Mouse (Mus musculus): Measurements from ENCODE around the gene Sh3rf3. TPM values are rescaled to one million over a fixed set of nuclear protein-coding genes. Genes with fewer than 3 reads are reported as not detected.

The Sh3rf3 gene
- polyA plus RNA-seq, 1 experiment from 2014 or later, result 0.84 TPM

GRCm38 (mm10) chr10:59152544-59153081 lies 339.5 kb downstream of the Sh3rf3 start:
- WGBS, result 43% methylated on average over 5 of the region's 5 CpGs
- Histone ChIP-seq H3K9me3 (ENCODE audit: control insufficient read depth, low read length) (no peaks in the 10 kb centered on the region), H3K27ac (ENCODE audit: low read depth) (no peak overlapping the region), H3K9ac (ENCODE audit: low read length) (no peak overlapping the region), H3K27me3 (replicated peaks; ENCODE audit: control insufficient read depth, insufficient read depth, low read length) (no peaks in the 10 kb centered on the region), H3K4me1 (replicated peaks; ENCODE audit: control insufficient read depth, insufficient read depth, low read length) (no peaks in the 10 kb centered on the region), H3K36me3 (ENCODE audit: control insufficient read depth, insufficient read depth, low read length) (no peaks in the 10 kb centered on the region), H3K4me2 (ENCODE audit: low read length) (no peak overlapping the region), H3K4me3 (ENCODE audit: low read depth, low read length) (no peak overlapping the region)
- ATAC-seq (replicated peaks; ENCODE audit: low FRiP score, low TSS enrichment, low read depth) (no peak), DNase-seq (ENCODE audit: low spot score) (no peak)

GRCm38 (mm10) chr10:59158627-59159026 lies 345.5 kb downstream of the Sh3rf3 start:
- ATAC-seq (replicated peaks; ENCODE audit: low FRiP score, low TSS enrichment, low read depth), result no peak
- no peaks in the 10 kb centered on the region for H3K36me3 ChIP-seq (ENCODE audit: control insufficient read depth, insufficient read depth, low read length)

GRCm38 (mm10) chr10:59162185-59162897 lies 349.2 kb downstream of the Sh3rf3 start:
- H3K4me3 ChIP-seq (ENCODE audit: low read depth, low read length), result no peak overlapping the region
- ATAC-seq (replicated peaks; ENCODE audit: low FRiP score, low TSS enrichment, low read depth) (no peak), DNase-seq (ENCODE audit: low spot score) (no peak)
- no peaks in the 10 kb centered on the region for H3K9me3 ChIP-seq (ENCODE audit: control insufficient read depth, low read length)
- H3K4me1 ChIP-seq (replicated peaks; ENCODE audit: control insufficient read depth, insufficient read depth, low read length), result no peaks in the 10 kb centered on the region
- no peak overlapping the region for H3K4me2 ChIP-seq (ENCODE audit: low read length)
- WGBS, result 58% methylated on average over 4 of the region's 4 CpGs
- peaks cover 13% of the 10 kb centered on the region for H3K36me3 ChIP-seq (ENCODE audit: control insufficient read depth, insufficient read depth, low read length)
- no peaks in the 10 kb centered on the region for H3K27me3 ChIP-seq (replicated peaks; ENCODE audit: control insufficient read depth, insufficient read depth, low read length)
- no peak overlapping the region for H3K27ac ChIP-seq (ENCODE audit: low read depth)
- no peak overlapping the region for H3K9ac ChIP-seq (ENCODE audit: low read length)

More at GRCm38 (mm10) chr10:59158627-59159026, 345.5 kb downstream of the Sh3rf3 start:
- Histone ChIP-seq H3K4me3 (ENCODE audit: low read depth, low read length) (no peak overlapping the region), H3K9ac (ENCODE audit: low read length) (no peak overlapping the region), H3K9me3 (ENCODE audit: control insufficient read depth, low read length) (no peaks in the 10 kb centered on the region), H3K27ac (ENCODE audit: low read depth) (no peak overlapping the region), H3K27me3 (replicated peaks; ENCODE audit: control insufficient read depth, insufficient read depth, low read length) (no peaks in the 10 kb centered on the region), H3K4me2 (ENCODE audit: low read length) (no peak overlapping the region), H3K4me1 (replicated peaks; ENCODE audit: control insufficient read depth, insufficient read depth, low read length) (no peaks in the 10 kb centered on the region)
- no peak for DNase-seq (ENCODE audit: low spot score)
- 86% methylated on average over 3 of the region's 3 CpGs for WGBS

- DNase-seq (ENCODE audit: low spot score) (peak; percentile 65), ATAC-seq (replicated peaks; ENCODE audit: low FRiP score, low TSS enrichment, low read depth) (no peak)
- 68% methylated on average over 14 of the region's 14 CpGs for WGBS
- Histone ChIP-seq H3K27ac (ENCODE audit: low read depth) (no peak overlapping the region), H3K4me1 (replicated peaks; ENCODE audit: control insufficient read depth, insufficient read depth, low read length) (no peaks in the 10 kb centered on the region), H3K27me3 (replicated peaks; ENCODE audit: control insufficient read depth, insufficient read depth, low read length) (no peaks in the 10 kb centered on the region), H3K36me3 (ENCODE audit: control insufficient read depth, insufficient read depth, low read length) (peaks cover 28% of the 10 kb centered on the region), H3K4me2 (ENCODE audit: low read length) (no peak overlapping the region), H3K9me3 (ENCODE audit: control insufficient read depth, low read length) (no peaks in the 10 kb centered on the region), H3K9ac (ENCODE audit: low read length) (no peak overlapping the region), H3K4me3 (ENCODE audit: low read depth, low read length) (no peak overlapping the region)
These were observed 353.2 kb downstream of the Sh3rf3 start for GRCm38 (mm10) chr10:59166104-59166944.

- WGBS, result 81% methylated on average over 3 of the region's 3 CpGs
- H3K36me3 ChIP-seq (ENCODE audit: control insufficient read depth, insufficient read depth, low read length), result peaks cover 31% of the 10 kb centered on the region; the same call in 1 of the 2 replicates
- H3K27ac ChIP-seq (ENCODE audit: low read depth), result no peak overlapping the region
- H3K9ac ChIP-seq (ENCODE audit: low read length), result no peak overlapping the region
- H3K4me1 ChIP-seq (replicated peaks; ENCODE audit: control insufficient read depth, insufficient read depth, low read length), result no peaks in the 10 kb centered on the region
- H3K9me3 ChIP-seq (ENCODE audit: control insufficient read depth, low read length), result no peaks in the 10 kb centered on the region
- H3K4me3 ChIP-seq (ENCODE audit: low read depth, low read length), result no peak overlapping the region
- ATAC-seq (replicated peaks; ENCODE audit: low FRiP score, low TSS enrichment, low read depth) (no peak), DNase-seq (ENCODE audit: low spot score) (no peak)
- H3K4me2 ChIP-seq (ENCODE audit: low read length), result no peak overlapping the region
- no peaks in the 10 kb centered on the region for H3K27me3 ChIP-seq (replicated peaks; ENCODE audit: control insufficient read depth, insufficient read depth, low read length)
These were observed 357.9 kb downstream of the Sh3rf3 start for GRCm38 (mm10) chr10:59171042-59171441.

GRCm38 (mm10) chr10:59172539-59172938 lies 359.4 kb downstream of the Sh3rf3 start:
- DNase-seq (ENCODE audit: low spot score), result no peak
- 69% methylated on average over 1 of the region's 1 CpGs for WGBS
- Histone ChIP-seq H3K9me3 (ENCODE audit: control insufficient read depth, low read length) (no peaks in the 10 kb centered on the region), H3K9ac (ENCODE audit: low read length) (no peak overlapping the region), H3K27me3 (replicated peaks; ENCODE audit: control insufficient read depth, insufficient read depth, low read length) (no peaks in the 10 kb centered on the region), H3K27ac (ENCODE audit: low read depth) (no peak overlapping the region), H3K36me3 (ENCODE audit: control insufficient read depth, insufficient read depth, low read length) (peaks cover 27% of the 10 kb centered on the region; the same call in 1 of the 2 replicates), H3K4me2 (ENCODE audit: low read length) (no peak overlapping the region), H3K4me1 (replicated peaks; ENCODE audit: control insufficient read depth, insufficient read depth, low read length) (no peaks in the 10 kb centered on the region), H3K4me3 (ENCODE audit: low read depth, low read length) (no peak overlapping the region)
- no peak for ATAC-seq (replicated peaks; ENCODE audit: low FRiP score, low TSS enrichment, low read depth)

- Histone ChIP-seq H3K27ac (ENCODE audit: low read depth) (no peak overlapping the region), H3K4me2 (ENCODE audit: low read length) (no peak overlapping the region), H3K9ac (ENCODE audit: low read length) (no peak overlapping the region), H3K4me1 (replicated peaks; ENCODE audit: control insufficient read depth, insufficient read depth, low read length) (no peaks in the 10 kb centered on the region), H3K9me3 (ENCODE audit: control insufficient read depth, low read length) (no peaks in the 10 kb centered on the region), H3K4me3 (ENCODE audit: low read depth, low read length) (no peak overlapping the region), H3K36me3 (ENCODE audit: control insufficient read depth, insufficient read depth, low read length) (peaks cover 38% of the 10 kb centered on the region; the same call in 1 of the 2 replicates), H3K27me3 (replicated peaks; ENCODE audit: control insufficient read depth, insufficient read depth, low read length) (no peaks in the 10 kb centered on the region)
- no peak for DNase-seq (ENCODE audit: low spot score)
- no peak for ATAC-seq (replicated peaks; ENCODE audit: low FRiP score, low TSS enrichment, low read depth)
- WGBS, result 70% methylated on average over 3 of the region's 3 CpGs
These were observed 366.5 kb downstream of the Sh3rf3 start for GRCm38 (mm10) chr10:59179620-59180019.

- no peak for ATAC-seq (replicated peaks; ENCODE audit: low FRiP score, low TSS enrichment, low read depth)
These were observed 369.1 kb downstream of the Sh3rf3 start for GRCm38 (mm10) chr10:59182306-59182705.

More at GRCm38 (mm10) chr10:59182306-59182705, 369.1 kb downstream of the Sh3rf3 start:
- H3K9ac ChIP-seq (ENCODE audit: low read length), result no peak overlapping the region
- H3K4me1 ChIP-seq (replicated peaks; ENCODE audit: control insufficient read depth, insufficient read depth, low read length), result no peaks in the 10 kb centered on the region
- WGBS, result 73% methylated on average over 3 of the region's 3 CpGs
- H3K4me2 ChIP-seq (ENCODE audit: low read length), result no peak overlapping the region
- no peaks in the 10 kb centered on the region for H3K9me3 ChIP-seq (ENCODE audit: control insufficient read depth, low read length)
- H3K36me3 ChIP-seq (ENCODE audit: control insufficient read depth, insufficient read depth, low read length), result peaks cover 26% of the 10 kb centered on the region; the same call in 1 of the 2 replicates
- no peaks in the 10 kb centered on the region for H3K27me3 ChIP-seq (replicated peaks; ENCODE audit: control insufficient read depth, insufficient read depth, low read length)
- H3K4me3 ChIP-seq (ENCODE audit: low read depth, low read length), result no peak overlapping the region
- H3K27ac ChIP-seq (ENCODE audit: low read depth), result no peak overlapping the region
- DNase-seq (ENCODE audit: low spot score), result no peak
